Mouse (Mus musculus): ENCODE results near the gene Rrp1.
A peak's percentile ranks its signal among the peaks of the same experiment; 100 is the strongest.

GRCm38 (mm10) chr10:78395819-78396624 is 16.8 kb downstream of the Rrp1 start:
- TF ChIP-seq CTCF (IDR thresholded peaks at IDR 0.05): peak; percentile 92
- no peak for TF ChIP-seq EP300 (IDR thresholded peaks at IDR 0.05)
